Mouse (Mus musculus) C2C12 (cell line): Measurements from ENCODE around the gene Dpysl5. TPM values are rescaled to one million over a fixed set of nuclear protein-coding genes. Genes with fewer than 3 reads are reported as not detected.

Source experiments
- H3K27me3 ChIP-seq: one replicate; pipeline ENCODE4 v1.6.1; 2011; ENCODE audit not compliant: control insufficient read depth, insufficient read depth, insufficient read length
- H3K36me3 ChIP-seq: one replicate; pipeline ENCODE4 v1.6.1; 2011; ENCODE audit not compliant: control insufficient read depth, insufficient read depth
- H3K4me3 ChIP-seq: one replicate; pipeline ENCODE4 v1.5.1; 2011; ENCODE audit warnings: mild to moderate bottlenecking, control low read depth; ENCODE audit not compliant: poor library complexity, insufficient read depth, severe bottlenecking
- H3K79me2 ChIP-seq: one replicate; pipeline ENCODE4 v1.6.1; 2011; ENCODE audit not compliant: control insufficient read depth, insufficient read depth
- H3K79me3 ChIP-seq: one replicate; pipeline ENCODE4 v1.6.1; 2011; ENCODE audit warnings: low read depth, control low read depth
- H3ac ChIP-seq: one replicate; pipeline ENCODE3; 2011; ENCODE audit warnings: low read depth; ENCODE audit not compliant: control insufficient read depth, insufficient read length
- CEBPB ChIP-seq: IDR thresholded peaks from one replicate; pipeline ENCODE4 v1.6.1; 2011; ENCODE audit warnings: low read depth, mild to moderate bottlenecking, control low read depth, moderate library complexity
- CTCF ChIP-seq: IDR thresholded peaks from one replicate; pipeline ENCODE4 v1.5.1; 2011; ENCODE audit not compliant: control insufficient read depth, insufficient read depth, insufficient read length
- FOSL1 ChIP-seq: IDR thresholded peaks from one replicate; pipeline ENCODE4 v1.8.0; 2011; ENCODE audit warnings: mild to moderate bottlenecking, low read length; ENCODE audit not compliant: poor library complexity, insufficient read depth, severe bottlenecking
- MAX ChIP-seq: IDR thresholded peaks from one replicate; pipeline ENCODE4 v1.6.1; 2011; ENCODE audit warnings: mild to moderate bottlenecking, control low read depth
- MYOD1 ChIP-seq: IDR thresholded peaks from one replicate; pipeline ENCODE4 v1.6.1; 2011; ENCODE audit warnings: low read depth; ENCODE audit not compliant: control insufficient read depth, insufficient read length
- MYOG ChIP-seq: IDR thresholded peaks from one replicate; pipeline ENCODE4 v1.6.1; 2011; ENCODE audit not compliant: control insufficient read depth, insufficient read length; ENCODE audit errors: extremely low read depth
- USF1 ChIP-seq: IDR thresholded peaks from one replicate; pipeline ENCODE4 v1.6.1; 2011; ENCODE audit warnings: low read depth, mild to moderate bottlenecking, control low read depth, moderate library complexity
- polyA plus RNA-seq: library from polyadenylated mRNA; unstranded; fragments of >200 nt; fragmentation: generic; extraction: Trizol; gene quantifications from one replicate; pipeline ENCODE4 v1.2.1, GENCODE M21; 2012; ENCODE audit warnings: missing spikeins

Gene Dpysl5
- polyA plus RNA-seq, 1 experiment: 0.01 TPM

DNA sequence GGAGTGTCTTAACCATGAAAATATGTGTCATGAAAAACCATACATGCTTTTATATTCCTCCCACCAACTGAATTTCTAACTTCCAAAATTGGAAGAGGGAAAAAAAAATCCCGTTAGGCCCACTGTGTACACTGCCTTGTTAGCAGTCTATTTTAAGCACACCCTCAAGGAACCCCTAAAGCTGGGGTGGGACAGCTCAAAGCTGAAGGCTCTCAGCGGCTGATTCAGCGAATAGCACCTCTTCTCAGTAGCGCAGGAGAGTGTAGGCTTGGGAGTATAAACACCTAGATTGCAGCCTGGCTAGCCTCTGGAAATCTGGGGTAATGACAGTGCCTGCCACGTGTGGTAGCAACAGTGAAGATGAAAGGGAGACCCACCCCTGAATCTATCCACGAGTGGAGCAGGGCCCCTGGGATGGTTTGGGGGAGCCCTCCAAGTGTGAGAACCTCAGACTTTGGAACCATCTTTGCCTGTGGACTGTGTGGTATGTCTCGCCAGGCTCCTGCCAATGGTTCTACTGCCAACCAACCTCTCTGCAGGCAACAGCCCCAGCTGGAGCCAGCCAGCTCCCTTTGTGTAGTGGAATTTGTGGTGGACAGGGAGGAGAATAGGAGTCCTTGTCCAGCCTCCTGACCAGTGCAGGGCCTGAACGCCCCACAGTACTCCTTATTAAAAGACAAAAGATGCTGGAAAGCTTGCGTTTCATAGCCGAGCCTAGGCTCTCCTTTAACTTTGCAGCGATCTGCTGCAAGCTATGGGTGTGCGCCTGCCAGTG is 54.4 kb downstream of the Dpysl5 start:
- no peak overlapping the region for H3ac ChIP-seq
- TF ChIP-seq CTCF (no peak), CEBPB (no peak), MYOG (no peak), MAX (no peak), MYOD1 (no peak), FOSL1 (no peak), USF1 (no peak)
- H3K36me3 ChIP-seq: no peaks in the 10 kb centered on the region
- no peaks in the 10 kb centered on the region for H3K79me2 ChIP-seq
- H3K4me3 ChIP-seq: no peak overlapping the region
- no peaks in the 10 kb centered on the region for H3K79me3 ChIP-seq
- H3K27me3 ChIP-seq: peaks cover 59% of the 10 kb centered on the region

DNA sequence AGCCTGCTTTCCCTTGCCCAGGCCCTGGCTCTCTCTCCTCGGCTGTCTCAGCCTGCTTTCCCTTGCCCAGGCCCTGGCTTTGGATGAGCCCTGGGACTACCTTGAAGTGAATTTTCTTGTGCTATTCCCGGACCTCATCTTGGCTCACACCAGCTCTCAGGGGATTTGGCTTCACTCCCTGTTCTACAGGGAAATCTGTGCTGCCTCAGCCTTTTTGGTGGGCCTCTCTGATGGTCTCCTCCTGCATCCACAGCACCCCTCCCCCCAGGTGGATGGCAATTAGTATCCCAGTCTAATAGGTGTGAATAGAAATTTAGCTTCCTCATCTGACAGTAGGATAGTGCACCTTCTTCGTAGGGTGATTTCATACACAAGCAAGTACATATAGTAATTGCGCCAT is 56.7 kb downstream of the Dpysl5 start:
- Histone ChIP-seq H3K79me2 (no peaks in the 10 kb centered on the region), H3K4me3 (no peak overlapping the region), H3K79me3 (no peaks in the 10 kb centered on the region), H3K27me3 (peaks cover 64% of the 10 kb centered on the region), H3ac (no peak overlapping the region), H3K36me3 (no peaks in the 10 kb centered on the region)
- no peak for TF ChIP-seq FOSL1
- no peak for TF ChIP-seq USF1

DNA sequence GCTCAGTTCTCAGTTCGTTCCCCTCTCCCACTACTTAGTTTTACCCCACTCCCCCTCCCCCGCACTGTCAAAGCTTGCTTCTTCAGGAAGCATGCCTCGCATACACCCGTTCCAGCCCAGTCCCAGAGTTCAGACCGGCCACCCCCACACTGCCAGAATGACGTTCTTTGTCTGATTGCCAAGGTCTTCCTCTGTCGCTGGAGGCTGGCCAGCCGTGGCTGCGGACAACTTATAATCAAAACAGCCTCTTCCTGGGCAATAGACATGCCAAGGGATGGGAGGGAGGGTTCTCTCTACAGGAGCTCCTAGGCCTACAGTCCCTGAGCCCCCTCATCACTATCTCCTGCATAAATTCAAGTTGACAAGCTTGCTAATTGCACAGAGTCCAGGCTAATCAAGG is 57.2 kb downstream of the Dpysl5 start:
- Histone ChIP-seq H3K27me3 (peaks cover 61% of the 10 kb centered on the region), H3ac (no peak overlapping the region), H3K36me3 (no peaks in the 10 kb centered on the region), H3K4me3 (no peak overlapping the region), H3K79me3 (no peaks in the 10 kb centered on the region), H3K79me2 (no peaks in the 10 kb centered on the region)
- no peak for TF ChIP-seq MAX
- TF ChIP-seq USF1: no peak
- no peak for TF ChIP-seq MYOD1
- no peak for TF ChIP-seq FOSL1
- TF ChIP-seq CEBPB: no peak
- TF ChIP-seq MYOG: no peak
- no peak for TF ChIP-seq CTCF

DNA sequence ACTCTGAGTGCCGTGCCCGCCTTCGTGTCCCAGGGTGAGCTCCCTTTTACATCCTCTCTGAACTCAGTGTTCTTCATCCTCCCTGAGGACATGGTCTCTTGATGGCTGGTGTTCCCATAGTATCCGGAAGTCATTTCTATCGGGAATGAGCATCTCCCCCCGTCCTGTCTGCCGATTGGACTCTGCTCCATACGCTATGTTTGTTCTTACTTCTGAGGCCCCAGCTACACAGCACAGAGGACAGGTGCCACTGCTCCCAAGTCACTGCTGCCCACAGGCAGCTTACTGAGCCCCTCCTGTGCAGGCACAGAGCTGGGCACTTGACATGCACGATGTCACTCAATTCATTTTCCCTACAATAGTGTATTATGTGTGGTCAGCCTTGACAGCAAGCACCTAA is 57.7 kb downstream of the Dpysl5 start:
- no peaks in the 10 kb centered on the region for H3K36me3 ChIP-seq
- no peaks in the 10 kb centered on the region for H3K79me2 ChIP-seq
- H3K27me3 ChIP-seq: peaks cover 61% of the 10 kb centered on the region
- TF ChIP-seq FOSL1: no peak
- TF ChIP-seq USF1: no peak
- TF ChIP-seq MYOG: no peak
- no peak for TF ChIP-seq MYOD1
- TF ChIP-seq CEBPB: no peak
- TF ChIP-seq CTCF: no peak
- TF ChIP-seq MAX: no peak
- no peak overlapping the region for H3ac ChIP-seq
- H3K79me3 ChIP-seq: no peaks in the 10 kb centered on the region
- H3K4me3 ChIP-seq: no peak overlapping the region

DNA sequence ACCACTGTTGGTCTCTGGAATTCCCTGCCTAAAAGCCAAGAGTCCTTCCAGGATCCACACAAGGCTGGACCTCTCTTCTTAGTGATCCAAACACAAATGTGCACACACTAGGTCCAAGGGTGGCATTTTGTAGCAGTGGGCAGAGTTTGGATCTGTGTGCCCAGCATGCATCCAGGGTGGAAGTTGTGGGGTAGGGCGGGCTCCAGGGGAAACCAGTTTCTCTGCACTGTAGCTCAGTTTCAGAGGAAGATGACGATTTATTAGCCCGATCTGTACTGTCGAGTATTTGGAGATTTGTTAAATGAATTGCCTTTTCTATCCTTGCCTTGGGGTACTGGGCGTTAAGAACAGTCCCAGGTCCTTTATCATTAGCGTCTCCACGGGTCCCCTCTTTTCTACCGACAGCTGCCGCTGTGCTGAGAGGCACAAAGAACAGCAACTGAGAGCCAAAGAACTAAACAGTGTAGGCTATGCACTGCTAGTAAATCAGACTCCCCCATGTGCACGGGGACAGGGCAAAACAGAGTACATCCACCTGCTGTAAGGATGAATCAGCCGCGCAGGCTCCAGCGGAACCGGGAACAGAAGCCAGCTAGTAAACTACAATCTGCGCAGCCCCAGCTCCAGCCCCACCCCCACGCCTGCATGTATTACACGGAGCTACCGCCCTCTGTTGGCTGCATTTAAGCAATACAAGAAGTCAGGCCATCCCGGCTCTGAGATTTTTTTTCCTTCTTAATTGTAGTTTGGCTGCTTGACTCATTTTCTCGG is 63.4 kb downstream of the Dpysl5 start:
- Histone ChIP-seq H3K79me2 (no peaks in the 10 kb centered on the region), H3K4me3 (no peak overlapping the region), H3K36me3 (no peaks in the 10 kb centered on the region), H3ac (no peak overlapping the region), H3K79me3 (no peaks in the 10 kb centered on the region), H3K27me3 (peaks cover 55% of the 10 kb centered on the region)
- TF ChIP-seq USF1 (no peak), CTCF (peak; percentile 32)

DNA sequence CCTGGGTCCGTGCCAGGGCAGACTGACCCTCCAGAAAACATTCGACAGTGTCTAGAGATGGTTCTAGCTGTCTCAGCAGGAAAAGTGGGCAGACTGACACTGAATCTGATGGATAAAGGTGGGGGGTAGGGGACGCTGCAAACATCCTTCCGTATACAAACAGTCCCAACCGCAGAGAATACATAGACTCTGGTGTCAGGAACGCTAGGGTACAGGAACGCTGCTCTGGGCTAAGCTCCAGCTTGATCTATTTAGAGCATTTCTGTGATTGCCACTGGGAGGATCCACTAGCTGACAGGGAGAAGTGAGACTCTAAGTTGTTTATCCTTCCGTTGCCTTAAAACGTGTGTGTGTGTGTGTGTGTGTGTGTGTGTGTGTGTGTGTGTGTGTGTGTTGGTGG is 69.3 kb downstream of the Dpysl5 start:
- Histone ChIP-seq H3K27me3 (peaks cover 65% of the 10 kb centered on the region), H3K36me3 (no peaks in the 10 kb centered on the region), H3ac (no peak overlapping the region), H3K4me3 (no peak overlapping the region), H3K79me2 (no peaks in the 10 kb centered on the region), H3K79me3 (no peaks in the 10 kb centered on the region)
- TF ChIP-seq MYOD1 (no peak), CEBPB (no peak), MAX (no peak), CTCF (no peak), FOSL1 (no peak), MYOG (no peak), USF1 (no peak)
